Mouse (Mus musculus) spleen, adult 18-20 months (tissue): ENCODE results near the gene Cgref1.

ENCODE experiments used
- DNase-seq, 2 experiments: peaks; one replicate each; pipeline ENCODE4 v3.0.0; 2022; ENCODE audit warnings: mixed read lengths in 2 of 2

Gene Cgref1

GRCm38 (mm10) chr5:30944956-30945781 is at the start of gene Cgref1:
Gene Cgref1, minus strand, starts transcription at chr5:30945591.
- no peak for DNase-seq

GRCm38 (mm10) chr5:30994074-30994473 is 48.7 kb upstream of the Cgref1 start:
- DNase-seq: no peak

GRCm38 (mm10) chr5:30992980-30993676 is 47.7 kb upstream of the Cgref1 start:
- DNase-seq: no peak

GRCm38 (mm10) chr5:30982357-30982756 is 37.0 kb upstream of the Cgref1 start:
- no peak for DNase-seq

- DNase-seq: no peak
Measured at GRCm38 (mm10) chr5:30974870-30975656, 29.7 kb upstream of the Cgref1 start.

- no peak for DNase-seq
Measured at GRCm38 (mm10) chr5:30969440-30969839, 24.0 kb upstream of the Cgref1 start.

GRCm38 (mm10) chr5:30968416-30968815 is 23.0 kb upstream of the Cgref1 start, which contains the start of gene Tcf23:
Gene Tcf23, plus strand, starts transcription at chr5:30968662.
- DNase-seq: no peak

GRCm38 (mm10) chr5:30966189-30966588 is 20.8 kb upstream of the Cgref1 start:
- no peak for DNase-seq

GRCm38 (mm10) chr5:30963916-30964315 is 18.5 kb upstream of the Cgref1 start:
- DNase-seq: no peak

- no peak for DNase-seq
Measured at GRCm38 (mm10) chr5:30961545-30962505, 16.4 kb upstream of the Cgref1 start.

- DNase-seq: no peak
Measured at GRCm38 (mm10) chr5:30960814-30961213, 15.4 kb upstream of the Cgref1 start.

GRCm38 (mm10) chr5:30959966-30960501 is 14.6 kb upstream of the Cgref1 start, which contains the start of gene Preb:
Gene Preb, minus strand, starts transcription at chr5:30960361.
- peak; percentile 97 to 98 for DNase-seq

- no peak for DNase-seq
Measured at GRCm38 (mm10) chr5:30959198-30959854, 13.9 kb upstream of the Cgref1 start.

GRCm38 (mm10) chr5:30957891-30958290 is 12.5 kb upstream of the Cgref1 start:
- no peak for DNase-seq

GRCm38 (mm10) chr5:30955751-30956150 is 10.4 kb upstream of the Cgref1 start:
- no peak for DNase-seq

GRCm38 (mm10) chr5:30954556-30954955 is 9.2 kb upstream of the Cgref1 start:
- DNase-seq: no peak

- DNase-seq: no peak
Measured at GRCm38 (mm10) chr5:30954065-30954464, 8.7 kb upstream of the Cgref1 start.

- no peak for DNase-seq
Measured at GRCm38 (mm10) chr5:30952551-30952950, 7.2 kb upstream of the Cgref1 start.

GRCm38 (mm10) chr5:30951706-30952105 is 6.3 kb upstream of the Cgref1 start:
- no peak for DNase-seq

GRCm38 (mm10) chr5:30950922-30951321 is 5.5 kb upstream of the Cgref1 start:
- DNase-seq: no peak

GRCm38 (mm10) chr5:30950451-30950850 is 5.1 kb upstream of the Cgref1 start:
- no peak for DNase-seq
